Mouse (Mus musculus) liver, embryonic 15.5 days (tissue): Measurements from ENCODE around the gene Cep131. TPM values are rescaled to one million over a fixed set of nuclear protein-coding genes. Genes with fewer than 3 reads are reported as not detected.

Experiments
- ATAC-seq: fragments of 200-750 bp; cut with Nextera tagmentation; 2 replicates; pipeline ENCODE4 v1.8.0; 2017; ENCODE audit warnings: moderate number of reproducible peaks, mild to moderate bottlenecking, moderate library complexity; ENCODE audit not compliant: insufficient read depth
- H3K27ac ChIP-seq: fragments of 300-500 bp; sonication (generic); replicated peaks from 2 replicates; pipeline ENCODE4 v1.5.1; 2015; ENCODE audit warnings: mild to moderate bottlenecking, inconsistent platforms
- H3K27me3 ChIP-seq: fragments of 300-500 bp; sonication (generic); 2 replicates; pipeline ENCODE4 v1.6.1; 2015; ENCODE audit warnings: mild to moderate bottlenecking, inconsistent platforms
- H3K36me3 ChIP-seq: fragments of 300-500 bp; sonication (generic); replicated peaks from 2 replicates; pipeline ENCODE4 v1.6.1; 2015; ENCODE audit warnings: moderate library complexity, mild to moderate bottlenecking, inconsistent platforms
- H3K4me1 ChIP-seq: fragments of 300-500 bp; sonication (generic); replicated peaks from 2 replicates; pipeline ENCODE4 v1.6.1; 2015; ENCODE audit warnings: inconsistent platforms
- H3K4me2 ChIP-seq: fragments of 300-500 bp; sonication (generic); 2 replicates; pipeline ENCODE4 v1.6.1; 2015; ENCODE audit warnings: moderate library complexity, mild to moderate bottlenecking, inconsistent platforms
- H3K4me3 ChIP-seq: fragments of 300-500 bp; sonication (generic); replicated peaks from 2 replicates; pipeline ENCODE4 v1.5.1; 2015; ENCODE audit warnings: mild to moderate bottlenecking, inconsistent platforms
- H3K9ac ChIP-seq: fragments of 300-500 bp; sonication (generic); 2 replicates; pipeline ENCODE4 v1.6.1; 2015; ENCODE audit warnings: moderate library complexity, mild to moderate bottlenecking, inconsistent platforms
- H3K9me3 ChIP-seq: fragments of 300-500 bp; sonication (generic); replicated peaks from 2 replicates; pipeline ENCODE4 v1.6.1; 2016; ENCODE audit warnings: inconsistent platforms
- WGBS: fragments of 180-500 bp; shearing (Covaris S2); methylation state at CpG from one replicate; pipeline ENCODE4 v1.1.7; 2015; ENCODE audit warnings: mixed read lengths; ENCODE audit not compliant: insufficient replicate concordance; 5-methylcytosine and 5-hydroxymethylcytosine counted together
- polyA plus RNA-seq: library from polyadenylated mRNA; unstranded; fragments of >200 nt; fragmentation: Nextera tagmentation; extraction: Ambion mirVana; gene quantifications from 2 replicates; pipeline ENCODE4 v1.2.1, GENCODE M21; 2015

Gene Cep131
- polyA plus RNA-seq, 1 experiment from 2014 or later, result 4.6 TPM

GRCm38 (mm10) chr11:120067834-120068233, 18.8 kb downstream of the Cep131 start:
- Histone ChIP-seq H3K4me3 (no peak overlapping the region), H3K4me1 (no peaks in the 10 kb centered on the region; the same call in 1 of the 2 replicates), H3K9ac (no peak overlapping the region), H3K9me3 (no peaks in the 10 kb centered on the region), H3K36me3 (peaks cover 8% of the 10 kb centered on the region; the same call in 1 of the 2 replicates), H3K4me2 (no peak overlapping the region), H3K27me3 (no peaks in the 10 kb centered on the region), H3K27ac (no peak overlapping the region)
- no peak for ATAC-seq
- 76% methylated on average over 17 of the region's 17 CpGs for WGBS

DNA sequence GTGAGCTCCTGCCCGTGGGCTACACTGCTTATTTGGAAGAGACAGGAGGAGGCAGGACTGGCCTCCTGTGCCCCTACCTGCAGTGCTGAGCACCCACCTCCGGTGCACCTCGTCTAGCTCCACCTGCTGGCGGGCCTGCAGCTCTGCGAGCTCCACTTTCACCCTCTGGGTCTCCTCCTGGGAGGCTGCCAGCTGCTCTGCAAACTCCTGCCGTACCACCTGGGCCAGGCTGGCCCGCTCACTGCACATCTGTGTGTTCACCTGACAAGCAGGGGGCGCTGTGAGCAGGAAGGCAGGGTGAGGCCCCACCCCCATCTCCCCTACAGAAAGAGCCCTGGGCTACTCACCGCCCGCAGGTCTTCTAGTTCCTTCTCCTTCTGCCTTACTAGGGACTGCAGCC, 21.3 kb downstream of the Cep131 start:
- H3K27me3 ChIP-seq, result peaks cover 4% of the 10 kb centered on the region; the same call in 1 of the 2 replicates
- no peak overlapping the region for H3K27ac ChIP-seq
- no peaks in the 10 kb centered on the region; the same call in 1 of the 2 replicates for H3K4me1 ChIP-seq
- no peaks in the 10 kb centered on the region for H3K9me3 ChIP-seq
- no peak overlapping the region for H3K4me3 ChIP-seq
- no peaks in the 10 kb centered on the region for H3K36me3 ChIP-seq
- 32% methylated on average over 10 of the region's 10 CpGs for WGBS
- no peak overlapping the region for H3K9ac ChIP-seq
- ATAC-seq, result no peak
- no peak overlapping the region for H3K4me2 ChIP-seq

DNA sequence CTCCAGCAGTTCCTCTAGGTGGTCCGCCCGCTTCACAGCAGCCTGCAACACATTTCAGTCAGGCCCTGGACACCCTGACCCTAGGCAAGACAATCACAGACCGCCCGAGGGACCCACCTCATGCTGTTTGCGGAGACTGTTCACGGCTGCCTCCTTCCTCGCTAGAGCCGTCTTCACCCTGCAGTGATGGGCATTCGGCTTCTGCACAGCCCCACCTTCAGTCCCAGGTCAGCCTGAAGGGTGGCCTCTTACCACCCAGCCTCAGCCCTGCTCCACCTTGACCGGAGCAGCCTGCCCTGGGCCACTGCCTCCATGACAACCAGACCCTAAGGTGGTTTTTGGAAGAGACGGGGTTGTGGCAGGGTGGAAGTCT, 22.0 kb downstream of the Cep131 start:
- no peak overlapping the region for H3K4me2 ChIP-seq
- no peak overlapping the region for H3K9ac ChIP-seq
- H3K9me3 ChIP-seq, result no peaks in the 10 kb centered on the region
- no peaks in the 10 kb centered on the region for H3K36me3 ChIP-seq
- H3K27me3 ChIP-seq, result peaks cover 5% of the 10 kb centered on the region; the same call in 1 of the 2 replicates
- peak overlapping the region; percentile 51; the same call in 1 of the 2 replicates for H3K27ac ChIP-seq
- ATAC-seq, result peak; percentile 20; the same call in 1 of the 2 replicates
- no peak overlapping the region for H3K4me3 ChIP-seq
- WGBS, result 70% methylated on average over 11 of the region's 11 CpGs
- H3K4me1 ChIP-seq, result no peaks in the 10 kb centered on the region; the same call in 1 of the 2 replicates

- WGBS, result 60% methylated on average over 13 of the region's 13 CpGs
- Histone ChIP-seq H3K9me3 (no peaks in the 10 kb centered on the region), H3K9ac (no peak overlapping the region), H3K4me2 (no peak overlapping the region), H3K36me3 (no peaks in the 10 kb centered on the region), H3K27ac (peak overlapping the region; percentile 51; the same call in 1 of the 2 replicates), H3K4me3 (no peak overlapping the region), H3K27me3 (peaks cover 5% of the 10 kb centered on the region), H3K4me1 (no peaks in the 10 kb centered on the region; the same call in 1 of the 2 replicates)
- ATAC-seq, result no peak
Observed at GRCm38 (mm10) chr11:120064006-120064667, 22.5 kb downstream of the Cep131 start.

GRCm38 (mm10) chr11:120063326-120063725, 23.3 kb downstream of the Cep131 start:
- H3K9me3 ChIP-seq, result no peaks in the 10 kb centered on the region
- H3K27ac ChIP-seq, result 0 out of 2 replicates have a peak overlapping the region, but pooled peaks have one; percentile 19
- H3K4me3 ChIP-seq, result no peak overlapping the region
- H3K4me1 ChIP-seq, result no peaks in the 10 kb centered on the region; the same call in 1 of the 2 replicates
- H3K27me3 ChIP-seq, result peaks cover 5% of the 10 kb centered on the region
- no peaks in the 10 kb centered on the region for H3K36me3 ChIP-seq
- H3K4me2 ChIP-seq, result no peak overlapping the region
- H3K9ac ChIP-seq, result no peak overlapping the region
- no peak for ATAC-seq
- WGBS, result 54% methylated on average over 5 of the region's 5 CpGs

- no peak for ATAC-seq
- Histone ChIP-seq H3K9ac (no peak overlapping the region), H3K4me3 (no peak overlapping the region), H3K4me1 (no peaks in the 10 kb centered on the region; the same call in 1 of the 2 replicates), H3K4me2 (no peak overlapping the region), H3K27ac (no peak overlapping the region), H3K36me3 (no peaks in the 10 kb centered on the region), H3K9me3 (no peaks in the 10 kb centered on the region), H3K27me3 (peaks cover 5% of the 10 kb centered on the region)
- WGBS, result 62% methylated on average over 8 of the region's 8 CpGs
Observed at GRCm38 (mm10) chr11:120060634-120061033, 26.0 kb downstream of the Cep131 start.

DNA sequence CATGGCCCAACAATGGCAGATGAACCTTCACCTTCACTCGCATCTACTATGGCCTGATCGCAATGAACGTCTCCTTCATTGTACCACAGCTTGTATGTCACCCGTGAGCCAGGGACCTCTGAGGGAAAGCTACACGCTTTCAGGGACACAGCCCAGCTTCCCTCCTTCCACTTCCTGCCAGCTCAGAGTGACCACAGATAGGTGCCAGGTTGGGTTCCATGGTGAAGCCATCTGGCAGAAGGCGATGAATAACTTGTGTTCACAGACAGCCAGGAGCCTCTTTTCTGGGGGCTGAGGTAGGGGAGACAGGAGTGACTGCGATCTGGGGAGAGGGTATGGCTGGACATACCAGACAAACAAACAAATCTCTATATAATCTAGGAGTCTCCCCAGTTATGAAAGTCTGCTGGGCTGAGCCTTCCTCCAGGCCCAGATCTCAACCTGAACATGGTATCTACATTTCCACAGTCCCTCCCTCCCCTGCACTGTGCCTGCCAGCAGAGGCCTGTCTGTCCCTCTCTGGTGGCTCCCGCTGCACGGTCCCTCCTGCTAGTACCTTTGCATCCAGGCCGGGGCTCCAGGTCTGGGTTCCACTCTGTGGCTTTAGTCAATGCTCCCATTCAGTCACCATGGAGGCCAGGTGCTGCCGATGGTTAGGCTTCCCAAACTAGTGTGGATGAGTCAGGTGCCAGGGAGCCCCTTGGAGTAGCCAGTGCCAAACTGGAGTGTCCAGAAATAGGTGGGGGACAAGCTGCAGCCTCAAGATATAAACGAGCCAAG, 30.5 kb downstream of the Cep131 start:
- no peak overlapping the region for H3K27ac ChIP-seq
- H3K4me2 ChIP-seq, result no peak overlapping the region
- no peak overlapping the region for H3K4me3 ChIP-seq
- no peak for ATAC-seq
- peaks cover 8% of the 10 kb centered on the region for H3K27me3 ChIP-seq
- no peaks in the 10 kb centered on the region for H3K36me3 ChIP-seq
- no peaks in the 10 kb centered on the region for H3K9me3 ChIP-seq
- H3K9ac ChIP-seq, result no peak overlapping the region
- 65% methylated on average over 12 of the region's 12 CpGs for WGBS
- H3K4me1 ChIP-seq, result no peaks in the 10 kb centered on the region

DNA sequence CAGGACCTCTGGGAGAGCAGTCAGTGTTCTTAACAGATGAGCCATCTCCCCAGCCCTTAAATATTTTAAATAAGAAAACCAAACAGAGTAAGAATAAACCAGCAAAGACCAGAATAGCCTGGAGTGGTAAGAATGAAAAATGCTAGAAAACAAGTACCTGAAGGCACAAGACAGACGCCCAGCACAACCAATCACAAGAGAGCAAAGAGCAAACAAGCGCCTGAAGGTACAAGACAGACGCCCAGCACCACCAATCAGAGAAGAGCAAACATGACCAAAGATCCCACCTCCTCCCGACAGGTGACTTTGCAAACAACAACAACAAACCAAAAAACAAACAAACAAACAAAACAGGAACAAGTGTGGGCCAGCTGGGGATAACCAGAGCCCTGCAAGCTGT, 32.8 kb downstream of the Cep131 start:
- Histone ChIP-seq H3K36me3 (no peaks in the 10 kb centered on the region), H3K27ac (no peak overlapping the region), H3K27me3 (peaks cover 22% of the 10 kb centered on the region), H3K4me1 (no peaks in the 10 kb centered on the region), H3K4me2 (no peak overlapping the region), H3K4me3 (no peak overlapping the region), H3K9me3 (no peaks in the 10 kb centered on the region), H3K9ac (no peak overlapping the region)
- WGBS, result 57% methylated on average over 4 of the region's 4 CpGs
- no peak for ATAC-seq

GRCm38 (mm10) chr11:120052274-120052673, 34.4 kb downstream of the Cep131 start:
- H3K27ac ChIP-seq, result no peak overlapping the region
- WGBS, result 58% methylated on average over 9 of the region's 9 CpGs

DNA sequence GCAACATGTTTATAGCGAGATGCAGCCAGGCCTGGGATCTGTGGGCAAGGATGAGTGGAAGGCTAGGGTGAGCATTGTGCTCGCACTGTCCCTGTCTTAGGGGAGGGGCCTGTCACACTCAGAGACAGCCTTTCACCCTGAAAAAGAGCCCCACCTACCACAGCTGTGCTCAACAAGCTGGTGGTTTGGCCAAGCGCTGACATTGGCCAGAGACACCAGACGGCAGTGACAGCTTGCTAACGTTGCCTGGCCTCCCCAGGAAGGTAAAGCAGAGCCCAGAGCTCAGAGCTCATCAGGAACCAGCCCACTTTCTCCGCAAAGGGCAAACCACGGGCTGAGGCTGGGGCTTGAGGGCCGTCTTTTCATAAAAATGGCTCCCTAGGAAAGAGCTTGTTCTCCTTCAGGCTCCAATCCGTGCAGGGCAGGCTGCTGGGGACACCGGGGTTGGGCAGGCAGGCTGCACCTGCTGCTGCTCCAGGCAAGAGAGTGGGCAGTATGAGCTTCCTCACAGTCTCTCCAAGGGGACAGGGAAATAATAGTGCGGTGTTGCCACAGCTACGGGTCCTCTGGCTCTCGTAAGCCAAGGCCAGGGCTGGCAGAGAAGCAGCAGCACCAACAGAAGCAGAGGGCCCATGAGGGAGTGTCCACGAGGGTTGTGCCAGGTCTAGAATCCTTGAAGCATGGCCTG, 35.4 kb downstream of the Cep131 start:
- no peaks in the 10 kb centered on the region for H3K9me3 ChIP-seq
- no peak for ATAC-seq
- H3K4me3 ChIP-seq, result no peak overlapping the region
- H3K9ac ChIP-seq, result no peak overlapping the region
- peaks cover 48% of the 10 kb centered on the region for H3K27me3 ChIP-seq
- peaks cover 16% of the 10 kb centered on the region; the same call in 1 of the 2 replicates for H3K4me1 ChIP-seq
- WGBS, result 40% methylated on average over 14 of the region's 14 CpGs
- no peak overlapping the region for H3K27ac ChIP-seq
- H3K4me2 ChIP-seq, result no peak overlapping the region
- no peaks in the 10 kb centered on the region for H3K36me3 ChIP-seq

More at GRCm38 (mm10) chr11:120052274-120052673, 34.4 kb downstream of the Cep131 start:
- Histone ChIP-seq H3K4me1 (peaks cover 9% of the 10 kb centered on the region; the same call in 1 of the 2 replicates), H3K9me3 (no peaks in the 10 kb centered on the region), H3K4me2 (no peak overlapping the region), H3K36me3 (no peaks in the 10 kb centered on the region), H3K4me3 (no peak overlapping the region), H3K27me3 (peaks cover 38% of the 10 kb centered on the region), H3K9ac (no peak overlapping the region)
- ATAC-seq, result no peak

GRCm38 (mm10) chr11:120049067-120049466, 37.6 kb downstream of the Cep131 start:
- H3K27ac ChIP-seq, result no peak overlapping the region
- peaks cover 66% of the 10 kb centered on the region for H3K27me3 ChIP-seq
- no peak overlapping the region for H3K4me2 ChIP-seq
- WGBS, result 61% methylated on average over 8 of the region's 8 CpGs
- H3K4me3 ChIP-seq, result no peak overlapping the region
- H3K9ac ChIP-seq, result no peak overlapping the region
- no peaks in the 10 kb centered on the region for H3K36me3 ChIP-seq
- H3K4me1 ChIP-seq, result peaks cover 23% of the 10 kb centered on the region
- ATAC-seq, result no peak
- no peaks in the 10 kb centered on the region for H3K9me3 ChIP-seq
